Mouse (Mus musculus) cerebellum, adult 9-11 months (tissue): Measurements from ENCODE around the gene H3f3a.
"Not testable (repeated sequence)": the region's sequence is repeated elsewhere in the genome, so short reads cannot be mapped to it uniquely, and the experiment has no call there.

ENCODE experiments used
- DNase-seq: peaks from one replicate; pipeline ENCODE4 v3.0.0; 2022

Gene H3f3a

DNA sequence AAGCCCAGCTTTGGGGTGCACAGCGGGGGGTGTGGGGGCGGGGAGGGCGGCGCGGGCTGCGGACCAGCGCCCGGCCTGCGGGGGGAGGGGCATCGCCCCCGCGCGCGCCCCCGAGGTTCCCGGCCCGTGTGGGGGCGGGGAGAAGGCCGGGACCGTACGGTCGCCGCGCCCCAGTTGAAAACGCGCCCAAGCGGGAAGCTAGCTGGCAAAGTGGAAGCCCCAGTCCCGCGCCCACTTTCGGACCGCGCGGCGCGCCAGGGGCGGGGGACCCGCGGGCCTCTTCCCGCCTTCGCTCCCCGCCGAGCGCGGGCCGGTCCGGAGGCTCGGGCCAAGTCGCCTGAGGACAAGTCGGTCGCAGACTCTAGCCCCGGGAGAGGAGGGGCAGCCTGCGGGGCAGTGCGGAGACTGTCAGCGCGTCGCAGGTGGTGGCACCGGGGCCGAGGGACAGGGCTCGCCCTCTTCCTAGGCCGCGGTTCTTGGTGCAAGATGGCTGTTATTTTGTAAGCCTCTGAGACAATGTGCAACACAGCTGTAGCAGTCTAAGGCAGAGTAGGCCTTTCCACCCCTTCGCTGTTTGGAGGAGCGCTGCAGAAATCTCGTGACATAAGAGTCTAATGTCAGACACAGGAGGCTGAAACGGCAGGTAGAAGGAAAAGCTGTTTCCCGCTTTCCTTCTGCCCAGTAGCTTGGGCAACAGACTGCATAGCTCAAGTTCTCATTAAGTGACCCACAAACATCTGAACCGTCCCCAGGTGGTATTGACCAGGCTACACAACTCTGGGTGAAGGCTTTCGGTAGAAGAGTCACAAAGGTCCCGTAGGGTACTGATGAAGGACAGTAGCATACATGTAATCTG, at the start of gene H3f3a:
TSS of gene H3f3a (minus strand) at position 59 of the 856 bp plus-strand sequence.
- DNase-seq = peak; percentile 90

DNA sequence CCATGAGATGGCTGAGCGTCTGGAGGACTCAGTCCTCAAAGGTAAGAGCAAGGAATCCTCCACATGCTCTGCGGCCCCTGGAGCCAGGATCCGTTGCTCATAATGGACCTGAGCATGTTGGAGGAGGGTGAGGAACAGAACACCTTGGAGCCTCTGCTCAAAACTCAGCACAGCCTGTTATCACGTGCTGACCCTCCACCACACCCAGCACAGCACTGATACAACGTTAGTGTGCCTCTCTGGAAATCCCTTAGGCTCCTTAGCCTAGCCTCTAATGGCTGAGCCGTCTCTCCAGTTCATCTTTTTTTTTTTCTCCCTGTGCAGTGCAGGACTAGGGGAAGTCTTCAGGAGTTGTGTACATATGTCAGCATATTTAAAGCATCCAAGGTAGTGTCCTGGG, 46.3 kb upstream of the H3f3a start:
- no peak for DNase-seq

DNA sequence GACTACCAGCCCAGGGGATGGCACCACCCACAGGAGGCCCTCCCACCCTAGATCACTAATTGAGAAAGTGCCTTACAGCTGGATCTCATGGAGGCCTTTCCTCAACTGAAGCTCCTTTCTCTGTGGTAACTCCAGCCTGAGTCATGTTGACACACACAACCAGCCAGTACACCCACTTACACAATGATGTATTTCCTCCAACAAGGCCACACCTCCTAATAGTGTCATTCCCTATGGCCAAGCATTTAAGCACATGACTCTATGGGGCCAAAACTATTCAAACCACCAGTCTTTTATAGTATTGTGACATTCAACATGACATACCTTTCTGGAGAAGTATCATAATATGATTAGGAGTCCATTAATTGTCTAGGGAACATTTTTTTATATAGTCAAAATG, 45.0 kb upstream of the H3f3a start:
- no peak for DNase-seq

DNA sequence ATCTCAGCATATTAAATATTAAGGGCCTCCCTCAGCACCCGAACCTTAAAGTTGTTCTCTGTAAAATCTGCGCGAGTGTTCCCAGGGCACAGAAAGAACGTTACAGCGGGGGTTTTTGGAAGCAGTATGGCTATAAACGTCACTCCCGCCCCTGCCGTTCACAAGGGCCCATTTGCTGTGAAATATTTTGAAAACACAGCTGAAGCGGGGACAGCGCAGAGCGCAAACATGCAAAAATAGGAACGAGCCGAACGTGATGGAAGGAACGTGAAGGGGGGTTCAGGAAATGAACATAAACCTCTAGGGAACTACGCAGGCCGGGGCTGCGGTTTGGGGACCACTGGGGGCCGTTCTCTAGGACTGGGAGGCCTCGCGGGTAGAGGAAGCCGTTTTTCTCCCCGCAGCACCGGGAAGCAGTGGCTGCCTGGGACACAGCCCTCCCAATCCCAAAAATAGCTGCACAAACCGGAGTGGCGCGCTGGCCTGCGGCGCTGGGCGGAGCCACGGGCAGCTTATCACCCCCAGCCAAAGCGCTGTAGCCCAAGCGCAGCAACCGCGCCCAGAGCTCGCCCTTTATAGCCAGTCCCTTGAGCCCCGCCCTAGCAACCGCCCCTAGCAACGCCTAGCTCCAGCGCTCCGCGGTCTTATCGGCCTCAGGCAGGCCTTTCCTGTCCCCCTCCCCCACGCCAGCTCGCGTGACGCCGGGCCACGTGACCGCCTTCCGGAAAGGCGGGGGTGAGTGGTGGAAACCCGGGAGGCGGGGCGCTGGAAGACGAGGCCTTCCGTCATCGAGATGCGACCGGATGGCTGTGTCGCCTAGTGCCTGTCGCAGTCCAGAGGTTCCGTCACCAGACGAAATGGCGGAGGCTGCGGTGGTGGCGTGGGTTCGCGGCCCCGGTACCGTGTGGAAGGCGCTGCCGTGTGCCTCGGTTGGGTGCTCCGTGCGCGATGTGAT, 36.9 kb upstream of the H3f3a start, which contains the start of gene Sde2:
TSS of gene Sde2 (plus strand) at position 812 of the 955 bp plus-strand sequence.
- DNase-seq = peak; percentile 100

DNA sequence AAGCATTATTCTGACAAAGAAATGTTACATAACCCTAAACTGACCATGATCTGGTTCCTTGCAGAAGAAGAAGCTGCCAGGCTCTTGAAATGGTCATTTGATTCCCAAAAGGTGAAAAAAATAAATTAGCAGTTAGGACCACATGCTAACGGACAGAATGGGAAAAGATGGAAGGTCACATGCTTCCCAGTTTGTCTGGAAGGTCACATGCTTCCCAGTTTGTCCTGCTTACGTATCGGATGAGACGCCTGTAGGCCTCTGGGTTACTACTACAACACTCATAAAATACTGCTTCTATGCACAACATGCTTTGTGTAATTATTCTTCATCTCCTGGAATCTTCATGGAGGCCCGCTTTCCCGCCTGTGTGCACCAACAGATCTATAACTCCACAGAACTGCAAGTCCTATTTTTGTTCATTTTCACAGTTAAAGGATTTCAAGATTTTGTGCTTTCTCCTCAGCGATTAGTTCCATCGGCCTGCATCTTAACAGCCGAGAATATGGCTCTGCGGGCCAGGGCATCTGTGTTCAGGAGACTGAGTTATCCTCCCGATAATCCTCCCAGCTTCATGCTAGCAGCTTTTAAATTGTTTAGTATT, 36.1 kb upstream of the H3f3a start:
- DNase-seq = no peak

DNA sequence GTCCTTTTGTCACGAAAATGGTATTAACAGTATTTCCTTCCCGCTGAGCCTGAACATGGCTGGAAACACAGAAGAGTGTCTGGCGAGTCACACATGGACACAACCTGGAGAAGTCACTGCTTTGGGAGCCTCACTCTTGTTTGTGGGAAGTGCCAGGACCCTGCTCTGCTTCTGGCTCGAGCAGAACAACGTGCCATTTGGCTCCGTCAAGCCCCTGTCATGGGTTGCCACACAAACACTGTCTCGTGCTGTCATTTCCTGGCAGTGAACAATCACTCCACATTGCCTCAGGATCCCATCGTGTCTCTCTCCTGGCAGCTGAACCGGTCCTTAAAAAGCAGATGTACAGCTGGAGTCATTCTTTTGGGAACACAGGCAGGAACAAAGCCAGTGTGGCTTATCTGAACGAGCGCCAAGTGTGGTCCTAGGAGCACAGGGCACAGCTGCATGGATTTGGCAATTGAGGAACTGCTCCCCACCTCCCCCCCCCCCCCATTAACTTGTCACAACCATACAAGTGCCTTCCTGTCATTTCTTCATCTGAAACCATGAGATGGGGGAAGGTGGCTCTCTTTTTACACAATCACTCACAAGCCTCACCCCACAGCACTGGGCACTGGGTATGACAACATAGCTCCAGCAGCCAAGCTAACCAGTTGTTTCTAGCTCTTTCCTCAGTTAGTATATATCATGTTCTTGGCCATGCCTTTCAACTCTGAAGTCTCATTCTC, 34.9 kb upstream of the H3f3a start:
- peak; percentile 77 for DNase-seq

- DNase-seq = peak; percentile 84
Measured at GRCm38 (mm10) chr1:180848114-180848510, 34.4 kb upstream of the H3f3a start.

DNA sequence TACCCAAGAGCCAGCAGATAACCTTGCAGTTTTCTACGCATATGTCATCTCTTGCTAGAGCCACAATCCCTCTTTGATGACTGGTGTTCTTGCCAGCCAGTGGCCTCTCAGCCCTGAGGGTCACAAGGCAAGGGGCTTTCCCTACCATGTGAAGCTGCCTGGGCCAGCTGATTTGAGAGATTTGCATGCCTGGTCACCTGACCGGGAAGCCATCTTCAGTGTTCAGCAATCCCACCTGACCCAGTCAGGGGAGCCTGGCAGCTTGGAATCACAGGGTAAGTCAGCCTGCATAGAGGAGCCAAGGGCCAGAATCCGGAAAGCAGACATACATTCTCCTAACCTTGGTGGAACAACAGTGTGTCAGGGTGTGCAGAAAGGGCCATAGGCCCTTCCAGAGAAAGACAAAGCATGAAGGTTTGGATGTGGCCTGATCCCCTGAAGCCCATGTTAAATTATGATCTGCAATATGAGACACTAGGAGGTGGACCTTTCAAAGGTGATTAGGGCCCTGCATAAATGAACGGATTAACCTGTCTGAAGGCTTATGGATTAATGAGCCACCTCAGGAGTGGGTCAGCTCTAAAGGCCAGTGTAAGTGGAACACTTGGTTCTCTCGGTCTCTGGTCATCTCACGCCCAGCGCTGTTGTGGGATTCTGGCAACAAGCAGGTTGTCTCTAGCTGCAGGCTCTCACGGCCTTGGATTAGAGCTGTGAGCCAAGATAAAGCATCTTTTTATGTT, 28.0 kb upstream of the H3f3a start:
- no peak for DNase-seq

DNA sequence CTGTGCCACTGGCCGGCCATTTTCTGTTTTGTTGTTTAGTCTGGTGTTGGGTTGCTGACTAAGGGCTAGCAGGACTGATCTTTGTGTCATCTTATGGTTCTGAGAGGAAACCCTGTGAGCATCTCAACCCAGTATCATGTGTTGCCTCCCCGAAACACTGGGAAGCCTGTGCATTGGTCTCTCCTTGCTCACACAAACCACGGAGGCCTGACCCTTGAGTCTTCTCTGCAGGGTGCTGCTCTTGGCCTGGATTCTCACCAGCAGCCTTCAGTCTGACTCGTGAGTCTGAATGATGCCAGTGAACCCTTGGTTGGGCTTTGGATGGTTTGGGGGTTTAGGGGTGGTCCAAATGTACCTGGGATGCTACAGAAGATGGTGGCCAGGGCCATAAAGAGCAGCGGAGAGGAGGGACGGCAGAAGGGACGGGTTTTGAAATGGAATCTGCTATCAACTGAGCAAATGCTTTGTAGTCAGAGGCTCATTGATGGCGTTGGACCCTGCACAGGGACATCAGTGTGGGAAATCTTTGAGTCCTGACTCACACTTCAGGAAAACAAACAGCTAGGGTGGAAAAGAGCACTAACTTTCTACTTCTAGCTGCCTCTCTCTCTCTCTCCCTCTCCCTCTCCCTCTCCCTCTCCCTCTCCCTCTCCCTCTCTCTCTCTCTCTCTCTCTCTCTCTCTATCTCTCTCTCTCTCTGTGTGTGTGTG, 25.6 kb upstream of the H3f3a start:
- DNase-seq = no peak

DNA sequence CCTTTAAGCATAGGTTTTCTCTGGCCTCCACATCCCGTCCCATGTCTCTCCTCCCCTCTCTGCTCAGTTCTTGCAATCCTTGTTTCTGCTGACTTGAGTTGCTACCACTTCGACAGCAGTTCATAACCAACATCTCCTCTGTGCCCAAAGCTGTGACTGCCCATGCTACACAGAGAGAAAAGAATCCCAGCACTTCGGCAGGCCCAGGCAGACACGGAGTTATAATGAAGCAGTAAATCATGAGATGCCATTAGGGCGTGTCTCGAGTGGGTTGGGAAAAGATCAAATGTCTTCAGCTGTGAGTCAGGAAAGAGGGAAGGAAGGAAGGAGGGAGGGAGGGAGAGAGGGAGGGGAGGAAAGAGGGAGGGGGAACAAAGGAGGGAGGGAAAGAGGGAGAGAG, 24.3 kb upstream of the H3f3a start:
- DNase-seq = no peak

DNA sequence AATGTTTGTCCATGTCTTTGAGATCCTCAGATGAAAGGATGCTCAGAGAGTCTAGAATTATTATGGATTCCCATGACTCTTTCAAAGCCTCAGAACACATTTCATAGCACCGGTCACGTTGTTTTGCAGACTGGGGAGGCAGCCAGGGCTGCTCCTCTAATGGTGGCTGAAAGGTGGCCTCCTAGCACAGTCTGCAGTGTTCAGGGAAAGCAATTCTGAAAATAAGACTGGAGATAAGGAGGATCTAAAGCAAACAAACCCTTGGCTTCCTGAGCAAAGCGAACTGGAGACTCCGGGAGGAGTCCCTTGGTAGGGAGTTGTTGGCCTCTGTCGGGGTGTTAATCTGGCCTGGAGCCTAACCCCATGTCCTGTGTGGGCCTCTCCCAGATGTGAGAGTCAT, 23.4 kb upstream of the H3f3a start:
- no peak for DNase-seq

DNA sequence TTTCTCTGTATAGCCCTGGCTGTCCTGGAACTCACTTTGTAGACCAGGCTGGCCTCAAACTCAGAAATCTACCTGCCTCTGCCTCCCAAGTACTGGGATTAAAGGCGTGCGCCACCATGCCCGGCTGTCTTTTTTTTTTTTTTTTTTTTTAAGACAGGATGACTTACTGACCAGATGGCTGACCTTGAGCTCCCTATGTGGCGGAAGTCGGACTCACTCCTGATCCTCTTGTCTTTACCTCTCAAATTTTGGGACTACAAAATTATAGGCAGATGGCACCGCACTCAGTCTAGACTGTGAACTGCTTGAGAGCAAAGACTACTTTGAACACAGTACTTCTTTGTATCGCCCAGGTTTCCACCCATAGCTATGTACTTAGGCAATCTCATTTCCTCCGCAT, 22.7 kb upstream of the H3f3a start:
- DNase-seq = not testable (repeated sequence)

- DNase-seq = no peak
Measured at GRCm38 (mm10) chr1:180835273-180836015, 21.7 kb upstream of the H3f3a start.

GRCm38 (mm10) chr1:180830588-180831346, 17.0 kb upstream of the H3f3a start:
- DNase-seq = no peak

- no peak for DNase-seq
Measured at GRCm38 (mm10) chr1:180830175-180830574, 16.4 kb upstream of the H3f3a start.

- no peak for DNase-seq
Measured at GRCm38 (mm10) chr1:180829775-180830174, 16.0 kb upstream of the H3f3a start.

DNA sequence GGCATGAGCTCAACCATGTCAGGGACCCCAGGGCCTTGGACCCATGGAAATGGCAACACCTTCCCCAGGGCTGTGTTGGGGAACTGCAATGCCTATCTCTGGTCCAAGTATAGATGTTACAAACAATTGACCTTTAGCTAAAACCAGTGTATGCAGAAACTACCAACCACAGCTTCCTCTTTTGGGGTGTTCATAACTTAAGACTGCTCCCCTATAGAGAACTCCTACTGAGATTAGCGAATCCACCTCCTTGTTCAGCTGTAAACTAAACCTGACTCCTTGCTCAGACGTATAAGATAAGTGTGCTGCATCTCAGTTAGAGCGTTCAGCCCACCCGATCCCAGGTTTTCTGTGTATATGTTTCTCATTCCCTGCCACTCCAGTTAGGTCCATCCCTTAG, 12.9 kb upstream of the H3f3a start:
- no peak for DNase-seq

DNA sequence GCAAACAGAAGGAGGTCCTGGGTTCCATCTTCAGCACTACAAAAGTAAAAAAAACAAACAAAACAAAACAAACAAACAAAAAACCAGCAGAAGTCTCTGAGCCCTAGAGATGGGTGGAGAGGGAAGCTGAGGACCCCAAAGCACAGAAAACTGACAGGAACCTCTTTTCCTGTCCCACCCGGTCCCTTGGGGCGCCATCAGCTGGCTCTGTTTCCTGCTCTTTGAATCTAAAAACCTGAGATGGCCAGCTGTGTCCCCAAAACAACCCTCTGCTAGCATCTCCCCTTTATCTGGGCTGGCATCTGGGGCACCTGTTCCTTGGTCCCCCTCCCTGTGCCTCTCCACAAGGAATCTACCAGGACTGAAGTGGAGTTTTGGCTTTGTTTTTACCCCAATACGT, 11.0 kb upstream of the H3f3a start:
- DNase-seq = no peak

DNA sequence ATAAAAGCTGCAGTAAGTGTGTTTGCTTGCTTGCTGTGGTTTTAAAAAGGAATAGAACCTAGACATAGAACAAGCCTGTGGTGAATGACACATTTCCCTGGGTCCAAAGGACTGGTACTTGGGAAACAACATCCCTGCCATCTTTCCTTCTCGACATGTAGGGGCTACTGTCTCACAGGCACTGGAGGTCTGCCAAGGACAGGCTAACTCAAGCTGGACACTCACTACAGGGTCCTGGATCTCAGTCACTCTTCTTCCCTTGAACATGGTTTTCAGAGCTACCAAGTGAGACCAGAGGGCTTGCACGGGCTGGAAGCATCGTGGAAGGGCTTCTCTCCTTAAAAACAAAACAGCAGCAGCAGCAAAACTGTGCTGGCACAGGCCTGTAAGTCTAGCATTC, 10.0 kb upstream of the H3f3a start:
- DNase-seq = no peak

- no peak for DNase-seq
Measured at GRCm38 (mm10) chr1:180822276-180822675, 8.5 kb upstream of the H3f3a start.
